Mouse (Mus musculus) ES-Bruce4 (cell line): ENCODE data around the gene Spats2l. TPM values are rescaled to one million over a fixed set of nuclear protein-coding genes. Genes with fewer than 3 reads are reported as not detected.

Experiments used
- H3K27ac ChIP-seq: 2 replicates; pipeline ENCODE4 v1.5.1; 2012; ENCODE audit warnings: low read length, inconsistent platforms; ENCODE audit not compliant: insufficient read depth
- H3K27me3 ChIP-seq: 2 replicates; pipeline ENCODE4 v1.6.1; 2012; ENCODE audit warnings: mild to moderate bottlenecking, low read length, inconsistent platforms; ENCODE audit not compliant: control insufficient read depth, poor library complexity, insufficient read depth, severe bottlenecking
- H3K36me3 ChIP-seq: 2 replicates; pipeline ENCODE4 v1.6.1; 2012; ENCODE audit warnings: inconsistent platforms, mild to moderate bottlenecking, low read length, moderate library complexity; ENCODE audit not compliant: control insufficient read depth, poor library complexity, insufficient read depth, severe bottlenecking
- H3K4me1 ChIP-seq: one replicate; pipeline ENCODE4 v1.8.1; 2011; ENCODE audit warnings: low read length; ENCODE audit not compliant: control insufficient read depth, insufficient read depth
- H3K4me3 ChIP-seq: 2 replicates; pipeline ENCODE4 v1.5.1; 2011; ENCODE audit warnings: low read depth, mild to moderate bottlenecking, low read length
- H3K9ac ChIP-seq: 2 replicates; pipeline ENCODE4 v1.6.1; 2012; ENCODE audit warnings: low read depth, mild to moderate bottlenecking, inconsistent platforms; ENCODE audit not compliant: poor library complexity, severe bottlenecking
- H3K9me3 ChIP-seq: replicated peaks from 2 replicates; pipeline ENCODE4 v1.6.1; 2012; ENCODE audit warnings: mild to moderate bottlenecking, low read length, inconsistent platforms; ENCODE audit not compliant: control insufficient read depth, poor library complexity, insufficient read depth, severe bottlenecking
- CTCF ChIP-seq: IDR thresholded peaks from one replicate; pipeline ENCODE4 v1.8.1; 2011; ENCODE audit warnings: low read depth, low read length
- EP300 ChIP-seq: IDR thresholded peaks from 2 replicates; pipeline ENCODE4 v1.6.1; 2011; ENCODE audit warnings: low read depth, low read length; ENCODE audit not compliant: insufficient read depth
- POLR2A ChIP-seq: IDR thresholded peaks from one replicate; pipeline ENCODE4 v1.8.1; 2011; ENCODE audit warnings: low read length; ENCODE audit not compliant: insufficient read depth
- polyA plus RNA-seq: library from polyadenylated mRNA; stranded (reverse); fragments of >200 nt; gene quantifications from 2 replicates; pipeline ENCODE4 v1.2.4, GENCODE M21; 2011; ENCODE audit warnings: low read depth; ENCODE audit not compliant: missing spikeins, insufficient read depth, insufficient read length

Gene Spats2l
- polyA plus RNA-seq, 1 experiment = 14.1 TPM

- H3K4me1 ChIP-seq = no peaks in the 10 kb centered on the region
- no peaks in the 10 kb centered on the region for H3K27me3 ChIP-seq
- H3K4me3 ChIP-seq = no peak overlapping the region
- no peaks in the 10 kb centered on the region for H3K9me3 ChIP-seq
- H3K27ac ChIP-seq = no peak overlapping the region
- no peaks in the 10 kb centered on the region for H3K36me3 ChIP-seq
- H3K9ac ChIP-seq = no peak overlapping the region
- TF ChIP-seq EP300 (no peak), CTCF (no peak), POLR2A (no peak)
Observed at GRCm38 (mm10) chr1:57849087-57849486, 75.1 kb downstream of the Spats2l start.

DNA sequence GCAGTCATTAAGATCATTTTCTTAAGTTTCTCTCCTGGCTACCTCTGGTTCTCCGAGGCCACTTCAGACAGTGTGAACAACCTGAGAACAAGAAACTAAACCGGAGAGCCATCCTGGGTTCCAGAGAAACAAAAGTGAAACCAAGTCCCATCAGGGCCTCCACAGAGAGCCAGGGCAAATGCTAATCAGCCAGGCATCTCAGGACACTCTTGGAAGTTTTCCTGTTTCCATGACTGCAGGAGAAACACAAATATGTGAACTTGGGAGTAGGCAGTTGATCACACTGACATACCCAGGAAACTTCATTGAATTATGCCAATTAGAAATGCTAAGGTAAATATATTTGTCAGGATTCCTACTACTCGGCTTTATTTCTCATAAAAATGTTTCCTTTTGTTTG lies 76.0 kb downstream of the Spats2l start:
- H3K27ac ChIP-seq = no peak overlapping the region
- no peaks in the 10 kb centered on the region for H3K27me3 ChIP-seq
- H3K9me3 ChIP-seq = no peaks in the 10 kb centered on the region
- no peak overlapping the region for H3K4me3 ChIP-seq
- H3K9ac ChIP-seq = no peak overlapping the region
- no peaks in the 10 kb centered on the region for H3K36me3 ChIP-seq
- TF ChIP-seq EP300 (no peak), POLR2A (no peak), CTCF (no peak)
- H3K4me1 ChIP-seq = no peaks in the 10 kb centered on the region

- Histone ChIP-seq H3K36me3 (no peaks in the 10 kb centered on the region), H3K4me3 (no peak overlapping the region), H3K27ac (no peak overlapping the region), H3K9me3 (no peaks in the 10 kb centered on the region), H3K4me1 (no peaks in the 10 kb centered on the region), H3K9ac (no peak overlapping the region), H3K27me3 (no peaks in the 10 kb centered on the region)
- no peak for TF ChIP-seq EP300
- no peak for TF ChIP-seq POLR2A
- TF ChIP-seq CTCF = no peak
Observed at GRCm38 (mm10) chr1:57851871-57852270, 77.9 kb downstream of the Spats2l start.

- Histone ChIP-seq H3K4me1 (no peaks in the 10 kb centered on the region), H3K27me3 (no peaks in the 10 kb centered on the region), H3K27ac (no peak overlapping the region), H3K9ac (no peak overlapping the region), H3K36me3 (no peaks in the 10 kb centered on the region), H3K9me3 (no peaks in the 10 kb centered on the region), H3K4me3 (no peak overlapping the region)
- TF ChIP-seq CTCF (no peak), EP300 (no peak), POLR2A (no peak)
Observed at GRCm38 (mm10) chr1:57852562-57853271, 78.8 kb downstream of the Spats2l start.

DNA sequence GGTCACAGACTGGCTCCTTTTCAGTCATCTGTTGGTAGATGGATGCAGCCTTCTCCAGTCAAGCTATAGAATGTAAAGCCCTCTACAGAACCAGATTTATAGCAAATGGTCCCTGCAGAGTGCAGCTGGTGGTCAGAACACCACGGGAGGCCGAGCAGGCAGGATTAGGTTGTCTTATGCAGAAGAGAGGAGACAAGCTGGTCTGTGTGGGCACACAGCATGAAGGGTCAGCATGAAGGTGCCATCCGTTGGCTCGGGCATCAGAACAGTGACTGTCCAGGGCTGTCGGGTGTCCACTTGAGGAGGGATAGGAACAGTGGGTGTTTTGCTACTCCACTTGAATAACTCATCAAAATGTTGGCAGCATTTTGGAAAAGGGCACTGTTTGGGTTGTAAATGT lies 83.8 kb downstream of the Spats2l start:
- Histone ChIP-seq H3K27ac (no peak overlapping the region), H3K27me3 (no peaks in the 10 kb centered on the region), H3K9ac (no peak overlapping the region), H3K9me3 (no peaks in the 10 kb centered on the region), H3K4me1 (peaks cover 2% of the 10 kb centered on the region), H3K4me3 (no peak overlapping the region), H3K36me3 (no peaks in the 10 kb centered on the region)
- TF ChIP-seq CTCF (no peak), EP300 (no peak), POLR2A (no peak)

GRCm38 (mm10) chr1:57862024-57862423 lies 88.1 kb downstream of the Spats2l start:
- H3K9ac ChIP-seq = no peak overlapping the region
- no peaks in the 10 kb centered on the region for H3K9me3 ChIP-seq
- TF ChIP-seq EP300 (no peak), POLR2A (no peak), CTCF (no peak)
- H3K36me3 ChIP-seq = no peaks in the 10 kb centered on the region
- no peak overlapping the region for H3K4me3 ChIP-seq
- H3K27ac ChIP-seq = no peak overlapping the region
- no peaks in the 10 kb centered on the region for H3K27me3 ChIP-seq
- H3K4me1 ChIP-seq = peaks cover 2% of the 10 kb centered on the region
